Mouse (Mus musculus): ENCODE data around the gene Stkld1. TPM values are rescaled to one million over a fixed set of nuclear protein-coding genes. Genes with fewer than 3 reads are reported as not detected.

Gene Stkld1
- polyA plus RNA-seq, 1 experiment = not detected

DNA sequence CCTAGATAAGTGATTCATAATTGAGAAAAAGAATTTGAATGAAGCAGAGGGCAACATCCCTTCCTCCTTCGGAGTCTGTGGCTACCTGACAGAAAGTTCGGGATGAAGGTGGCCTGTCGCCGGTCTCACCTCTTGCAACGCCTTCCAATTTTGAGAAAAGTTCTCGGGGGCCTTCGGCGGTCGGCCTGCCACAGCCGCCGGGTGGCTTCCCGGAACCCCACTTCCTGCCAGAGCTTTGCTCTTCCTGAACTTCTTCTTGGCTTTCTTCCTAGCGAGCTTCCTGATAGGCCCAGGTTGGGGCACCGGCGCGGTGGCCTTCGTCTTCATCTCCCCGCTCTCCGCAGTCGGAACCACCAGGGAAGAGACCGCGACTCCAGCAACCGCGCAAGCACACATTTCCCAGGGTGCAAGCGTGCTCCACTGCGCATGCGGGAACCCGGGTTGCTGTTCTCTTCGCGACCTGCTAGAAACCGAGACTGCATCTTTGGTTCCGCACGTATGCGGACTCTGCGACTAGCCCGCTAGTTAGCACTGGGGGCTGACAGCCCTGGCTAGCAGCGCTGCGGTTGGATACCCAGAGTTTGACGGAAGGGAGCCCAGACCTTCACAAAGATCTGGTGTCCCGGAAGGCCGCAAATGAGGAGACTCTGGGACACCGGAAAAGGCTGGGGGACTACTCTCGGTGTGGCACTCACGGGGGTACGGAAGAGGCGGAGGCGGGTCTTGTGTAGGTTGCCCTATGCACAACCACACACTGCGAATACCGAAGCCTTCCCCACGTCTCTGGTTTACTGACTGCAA is 30.3 kb downstream of the Stkld1 start, which contains the start of gene Rexo4:
Rexo4 (minus strand) TSS at position 464 of the 801 bp plus-strand sequence.
- no peaks in the 10 kb centered on the region for H3K27me3 ChIP-seq (ENCODE audit: control insufficient read depth, insufficient read depth, insufficient read length)
- no peak for TF ChIP-seq USF1 (IDR thresholded peaks at IDR 0.05; ENCODE audit: low read depth)
- TF ChIP-seq MAX (IDR thresholded peaks at IDR 0.05) = peak; percentile 78
- H3K4me3 ChIP-seq (ENCODE audit: insufficient read depth, poor library complexity, severe bottlenecking) = peak within 1 kb of the TSS; percentile 92
- peaks cover 18% of the 10 kb centered on the region for H3K79me3 ChIP-seq (ENCODE audit: low read depth)
- peaks cover 49% of the 10 kb centered on the region for H3K79me2 ChIP-seq (ENCODE audit: control insufficient read depth, insufficient read depth)
- H3ac ChIP-seq (ENCODE audit: control insufficient read depth, insufficient read length, low read depth) = peak within 1 kb of the TSS; percentile 77
- H3K36me3 ChIP-seq (ENCODE audit: control insufficient read depth, insufficient read depth) = peaks cover 35% of the 10 kb centered on the region

DNA sequence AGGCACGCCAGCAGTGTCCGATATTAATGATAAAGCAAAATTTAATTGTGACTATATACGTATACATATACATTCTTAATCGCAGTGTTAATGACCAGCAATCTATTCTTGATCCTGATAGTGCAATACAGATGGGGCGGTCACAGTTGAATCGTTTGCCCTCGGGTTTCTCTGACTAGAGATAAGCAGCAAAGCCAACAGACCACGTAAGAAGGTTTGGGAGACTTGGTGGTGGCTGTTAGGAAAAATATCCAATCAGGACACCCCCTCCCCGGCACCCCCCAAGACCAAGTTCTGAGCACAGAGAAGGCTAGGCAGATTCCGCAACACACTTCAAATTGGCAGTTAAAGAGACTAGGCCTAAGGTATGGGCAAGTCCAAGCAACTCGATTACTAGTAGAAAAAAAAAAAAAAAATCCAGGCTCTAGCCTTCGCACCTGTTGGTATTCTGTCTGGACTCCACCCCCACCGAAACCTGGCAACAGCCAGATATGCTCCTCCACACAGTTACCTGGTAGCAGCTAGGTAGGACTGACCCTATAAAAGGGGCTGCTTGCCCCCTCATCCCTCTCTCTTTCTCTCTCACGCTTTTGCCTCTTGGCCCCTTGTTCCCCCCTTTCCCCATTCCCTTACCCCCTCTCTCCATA is 31.0 kb downstream of the Stkld1 start:
- H3K36me3 ChIP-seq (ENCODE audit: control insufficient read depth, insufficient read depth) = peaks cover 31% of the 10 kb centered on the region
- peaks cover 18% of the 10 kb centered on the region for H3K79me3 ChIP-seq (ENCODE audit: low read depth)
- peaks cover 43% of the 10 kb centered on the region for H3K79me2 ChIP-seq (ENCODE audit: control insufficient read depth, insufficient read depth)
- H3ac ChIP-seq (ENCODE audit: control insufficient read depth, insufficient read length, low read depth) = peak overlapping the region; percentile 15
- no peak for TF ChIP-seq USF1 (IDR thresholded peaks at IDR 0.05; ENCODE audit: low read depth)
- no peak for TF ChIP-seq MYOG (IDR thresholded peaks at IDR 0.05; ENCODE audit: control insufficient read depth, extremely low read depth, insufficient read length)
- no peak for TF ChIP-seq MAX (IDR thresholded peaks at IDR 0.05)
- TF ChIP-seq FOSL1 (IDR thresholded peaks at IDR 0.05; ENCODE audit: insufficient read depth, low read length, poor library complexity, severe bottlenecking) = no peak
- TF ChIP-seq CEBPB (IDR thresholded peaks at IDR 0.05; ENCODE audit: low read depth) = no peak
- no peak for TF ChIP-seq MYOD1 (IDR thresholded peaks at IDR 0.05; ENCODE audit: control insufficient read depth, insufficient read length, low read depth)
- no peak for TF ChIP-seq CTCF (IDR thresholded peaks at IDR 0.05; ENCODE audit: control insufficient read depth, insufficient read depth, insufficient read length)
- peak overlapping the region; percentile 92 for H3K4me3 ChIP-seq (ENCODE audit: insufficient read depth, poor library complexity, severe bottlenecking)
- peaks cover 2% of the 10 kb centered on the region for H3K27me3 ChIP-seq (ENCODE audit: control insufficient read depth, insufficient read depth, insufficient read length)

DNA sequence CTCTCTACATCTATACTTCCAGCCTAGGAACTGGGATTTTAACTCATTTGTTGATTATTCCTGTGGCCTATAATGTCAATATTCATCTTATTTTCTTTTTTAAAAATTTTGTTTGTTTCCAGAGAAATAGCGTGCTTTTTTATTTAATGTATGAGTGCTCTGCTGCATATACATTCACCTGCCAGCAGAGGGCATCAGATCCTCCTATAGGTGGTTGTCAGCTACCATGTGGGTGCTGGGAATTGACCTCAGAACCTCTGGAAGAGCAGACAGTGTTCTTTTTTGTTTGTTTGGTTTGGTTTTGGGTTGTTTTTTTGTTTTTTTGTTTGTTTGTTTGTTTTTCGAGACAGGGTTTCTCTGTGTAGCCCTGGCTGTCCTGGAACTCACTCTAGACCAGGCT is 33.4 kb downstream of the Stkld1 start:
- H3K4me3 ChIP-seq (ENCODE audit: insufficient read depth, poor library complexity, severe bottlenecking) = no peak overlapping the region
- no peak for TF ChIP-seq FOSL1 (IDR thresholded peaks at IDR 0.05; ENCODE audit: insufficient read depth, low read length, poor library complexity, severe bottlenecking)
- TF ChIP-seq MYOD1 (IDR thresholded peaks at IDR 0.05; ENCODE audit: control insufficient read depth, insufficient read length, low read depth) = no peak
- TF ChIP-seq CTCF (IDR thresholded peaks at IDR 0.05; ENCODE audit: control insufficient read depth, insufficient read depth, insufficient read length) = no peak
- no peak for TF ChIP-seq MYOG (IDR thresholded peaks at IDR 0.05; ENCODE audit: control insufficient read depth, extremely low read depth, insufficient read length)
- no peak for TF ChIP-seq MAX (IDR thresholded peaks at IDR 0.05)
- TF ChIP-seq USF1 (IDR thresholded peaks at IDR 0.05; ENCODE audit: low read depth) = no peak
- no peak for TF ChIP-seq CEBPB (IDR thresholded peaks at IDR 0.05; ENCODE audit: low read depth)
- H3ac ChIP-seq (ENCODE audit: control insufficient read depth, insufficient read length, low read depth) = no peak overlapping the region
- H3K79me3 ChIP-seq (ENCODE audit: low read depth) = peaks cover 14% of the 10 kb centered on the region
- H3K79me2 ChIP-seq (ENCODE audit: control insufficient read depth, insufficient read depth) = peaks cover 19% of the 10 kb centered on the region
- H3K27me3 ChIP-seq (ENCODE audit: control insufficient read depth, insufficient read depth, insufficient read length) = peaks cover 4% of the 10 kb centered on the region
- peaks cover 8% of the 10 kb centered on the region for H3K36me3 ChIP-seq (ENCODE audit: control insufficient read depth, insufficient read depth)

DNA sequence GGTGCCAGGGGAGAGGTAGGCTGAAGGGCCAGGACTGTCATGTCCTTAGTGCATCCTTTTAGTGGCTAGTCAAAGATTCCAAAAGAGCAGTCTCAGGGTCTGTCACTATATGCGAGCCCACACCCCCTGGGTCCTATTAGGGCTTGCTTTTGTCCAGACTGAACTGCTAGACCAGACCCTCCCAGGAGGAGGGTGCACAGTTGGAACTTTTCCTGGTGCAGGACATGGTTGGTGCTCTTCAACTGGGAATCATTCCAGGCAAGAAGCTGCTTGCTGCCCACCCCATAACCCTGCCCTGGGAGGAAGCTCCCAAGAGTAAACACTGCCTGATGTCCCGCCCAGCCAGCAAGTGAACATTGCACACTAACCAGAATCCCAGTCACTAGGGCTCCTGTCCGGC is 39.3 kb downstream of the Stkld1 start, which contains the start of gene Adamts13:
Adamts13 (plus strand) TSS at position 301 of the 400 bp plus-strand sequence.
- H3K27me3 ChIP-seq (ENCODE audit: control insufficient read depth, insufficient read depth, insufficient read length) = peaks cover 44% of the 10 kb centered on the region
- no peak for TF ChIP-seq CEBPB (IDR thresholded peaks at IDR 0.05; ENCODE audit: low read depth)
- TF ChIP-seq MYOG (IDR thresholded peaks at IDR 0.05; ENCODE audit: control insufficient read depth, extremely low read depth, insufficient read length) = no peak
- TF ChIP-seq USF1 (IDR thresholded peaks at IDR 0.05; ENCODE audit: low read depth) = no peak
- TF ChIP-seq CTCF (IDR thresholded peaks at IDR 0.05; ENCODE audit: control insufficient read depth, insufficient read depth, insufficient read length) = no peak
- no peak for TF ChIP-seq FOSL1 (IDR thresholded peaks at IDR 0.05; ENCODE audit: insufficient read depth, low read length, poor library complexity, severe bottlenecking)
- no peak for TF ChIP-seq MAX (IDR thresholded peaks at IDR 0.05)
- TF ChIP-seq MYOD1 (IDR thresholded peaks at IDR 0.05; ENCODE audit: control insufficient read depth, insufficient read length, low read depth) = no peak
- H3ac ChIP-seq (ENCODE audit: control insufficient read depth, insufficient read length, low read depth) = no peak within 1 kb of the TSS
- H3K4me3 ChIP-seq (ENCODE audit: insufficient read depth, poor library complexity, severe bottlenecking) = no peak within 1 kb of the TSS
- H3K36me3 ChIP-seq (ENCODE audit: control insufficient read depth, insufficient read depth) = no peaks in the 10 kb centered on the region
- H3K79me3 ChIP-seq (ENCODE audit: low read depth) = no peaks in the 10 kb centered on the region
- H3K79me2 ChIP-seq (ENCODE audit: control insufficient read depth, insufficient read depth) = no peaks in the 10 kb centered on the region

DNA sequence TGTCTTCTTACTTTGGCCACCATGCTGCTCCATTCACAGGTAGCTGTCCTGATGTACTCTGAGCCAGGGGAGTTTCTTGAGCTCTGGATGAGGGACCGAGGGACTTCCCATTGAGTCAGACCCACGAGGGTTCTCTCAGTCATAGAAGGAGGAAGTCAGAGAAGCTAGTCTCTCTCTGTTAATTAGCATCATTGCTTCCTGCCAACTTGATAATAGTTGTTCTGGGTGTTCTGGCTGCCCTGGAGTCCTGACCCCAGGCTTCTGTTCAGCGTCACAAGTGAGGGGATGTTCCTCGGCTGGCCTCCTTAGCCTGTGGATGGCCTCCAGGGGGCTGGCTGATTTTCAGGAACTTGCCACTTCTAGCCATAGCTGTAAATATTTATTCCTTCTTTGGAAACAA is 40.1 kb downstream of the Stkld1 start:
- Histone ChIP-seq H3ac (ENCODE audit: control insufficient read depth, insufficient read length, low read depth) (no peak overlapping the region), H3K27me3 (ENCODE audit: control insufficient read depth, insufficient read depth, insufficient read length) (peaks cover 49% of the 10 kb centered on the region), H3K36me3 (ENCODE audit: control insufficient read depth, insufficient read depth) (no peaks in the 10 kb centered on the region), H3K4me3 (ENCODE audit: insufficient read depth, poor library complexity, severe bottlenecking) (no peak overlapping the region), H3K79me2 (ENCODE audit: control insufficient read depth, insufficient read depth) (no peaks in the 10 kb centered on the region), H3K79me3 (ENCODE audit: low read depth) (no peaks in the 10 kb centered on the region)
- TF ChIP-seq CTCF (IDR thresholded peaks at IDR 0.05; ENCODE audit: control insufficient read depth, insufficient read depth, insufficient read length) (no peak), USF1 (IDR thresholded peaks at IDR 0.05; ENCODE audit: low read depth) (no peak), MYOG (IDR thresholded peaks at IDR 0.05; ENCODE audit: control insufficient read depth, extremely low read depth, insufficient read length) (no peak), MAX (IDR thresholded peaks at IDR 0.05) (no peak), MYOD1 (IDR thresholded peaks at IDR 0.05; ENCODE audit: control insufficient read depth, insufficient read length, low read depth) (no peak), FOSL1 (IDR thresholded peaks at IDR 0.05; ENCODE audit: insufficient read depth, low read length, poor library complexity, severe bottlenecking) (no peak)
